Mouse (Mus musculus) granulocyte monocyte progenitor cell, adult 5-6 weeks (primary cell): ENCODE data around the gene Olfr667. TPM values are rescaled to one million over a fixed set of nuclear protein-coding genes. Genes with fewer than 3 reads are reported as not detected.

Experiments used
- ATAC-seq: replicated peaks from 2 replicates; pipeline ENCODE4 v1.8.0; 2016; ENCODE audit warnings: mild to moderate bottlenecking, moderate TSS enrichment, inconsistent platforms; ENCODE audit not compliant: poor library complexity, severe bottlenecking
- total RNA-seq, 2 experiments: library from RNA; stranded (forward) in 1 of 2; stranded (reverse) in 1 of 2; fragments of 200-712, 200-1000 nt in 1 of 2; fragments of >200 nt in 1 of 2; fragmentation: Nextera tagmentation in 1 of 2; gene quantifications; 2 replicates each; pipeline ENCODE4 v1.2.3; 2014 to 2017

Gene Olfr667
- total RNA-seq (2014; fragmentation: Nextera tagmentation) (not detected in 2 replicates), total RNA-seq (2017) (not detected in 2 replicates)

DNA sequence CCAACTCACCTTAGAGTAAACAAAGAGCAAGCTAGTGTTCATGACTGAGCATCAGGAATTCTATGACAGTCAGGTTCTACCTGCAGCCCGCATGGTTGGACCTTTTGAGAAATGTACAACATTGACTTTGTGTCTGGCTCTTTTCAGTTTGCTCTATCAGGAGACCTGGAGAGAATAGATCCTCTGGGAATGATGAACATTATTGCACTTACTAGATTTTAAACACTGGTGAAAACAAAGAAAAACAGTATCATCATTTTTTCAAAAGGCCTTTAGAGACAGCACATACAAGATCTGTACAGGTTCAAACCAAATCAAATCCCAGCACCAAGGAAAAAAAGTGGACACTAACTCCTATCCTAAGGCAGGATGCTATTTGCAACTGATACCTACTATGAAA is at the start of gene Olfr667:
TSS of gene Olfr667 (minus strand) at position 101 of the 400 bp plus-strand sequence.
- no peak for ATAC-seq

DNA sequence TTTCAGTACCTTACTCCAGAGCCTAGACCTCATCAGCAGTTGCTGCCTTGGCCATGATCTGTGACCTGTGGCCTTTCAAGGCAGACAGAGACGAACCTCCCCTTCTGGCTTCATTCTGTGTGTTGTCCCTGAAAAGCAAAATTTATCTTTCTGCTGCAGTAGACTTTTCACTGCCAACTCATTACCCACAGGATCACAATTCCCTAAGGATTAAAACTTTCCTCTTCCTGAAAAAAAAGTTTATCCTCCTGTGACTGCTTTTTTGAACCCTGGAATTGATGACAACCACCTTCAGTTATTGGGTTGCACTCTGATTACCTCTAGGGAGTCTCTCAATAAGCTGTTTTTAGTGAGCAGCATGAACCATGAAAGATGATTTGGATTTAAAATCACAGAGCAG is 41.2 kb upstream of the Olfr667 start, which contains the start of gene Olfr670:
TSS of gene Olfr670 (minus strand) at position 101 of the 400 bp plus-strand sequence.
- no peak for ATAC-seq

DNA sequence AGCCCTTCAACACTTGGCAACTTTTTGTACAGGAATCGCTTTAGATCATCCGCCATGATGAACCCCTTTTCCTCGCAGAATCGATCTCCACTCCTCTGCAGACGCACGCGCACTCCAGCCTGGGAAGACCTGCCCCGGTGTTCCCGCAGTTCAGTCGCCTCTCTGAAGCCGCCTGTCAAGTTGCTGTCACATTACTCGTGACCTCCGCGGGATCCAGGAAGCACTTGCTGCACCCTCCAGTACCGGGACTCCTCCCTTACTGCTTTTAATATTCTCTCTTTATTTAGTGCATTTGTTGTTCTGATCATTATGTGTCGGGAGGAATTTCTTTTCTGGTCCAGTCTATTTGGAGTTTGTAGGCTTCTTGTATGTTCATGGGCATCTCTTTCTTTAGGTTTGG is 29.0 kb upstream of the Olfr667 start:
- peak; percentile 87 for ATAC-seq

GRCm38 (mm10) chr7:104933940-104934339 is 12.7 kb upstream of the Olfr667 start, which contains the start of gene Olfr669:
Gene Olfr669, plus strand, starts transcription at chr7:104934240.
- no peak for ATAC-seq

- no peak for ATAC-seq
Measured at GRCm38 (mm10) chr7:104927957-104928356, 6.7 kb upstream of the Olfr667 start, which contains the start of gene Olfr668. Gene Olfr668, minus strand, starts transcription at chr7:104928057.

GRCm38 (mm10) chr7:104895852-104896251 is 25.4 kb downstream of the Olfr667 start, which contains the start of gene Olfr666:
Gene Olfr666, minus strand, starts transcription at chr7:104895952.
- no peak for ATAC-seq

DNA sequence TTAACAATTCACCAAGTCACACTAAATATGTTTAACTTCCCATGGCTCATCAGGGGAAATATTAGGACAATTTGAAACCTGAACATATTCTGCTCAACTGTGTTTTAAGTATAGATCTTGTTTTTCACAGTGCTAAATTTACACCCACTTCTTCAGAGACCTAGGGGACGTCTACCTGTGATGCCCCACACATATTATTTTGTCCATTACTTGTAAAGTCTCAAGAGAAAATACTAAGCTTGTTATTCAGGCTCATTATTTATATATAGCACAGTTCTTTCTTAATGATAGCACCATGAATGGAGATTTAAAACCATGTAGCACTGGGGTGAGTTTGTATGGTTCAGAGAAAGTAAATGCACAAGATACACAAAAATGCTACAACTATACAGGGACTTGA is 43.6 kb downstream of the Olfr667 start, which contains the start of gene Olfr665:
TSS of gene Olfr665 (plus strand) at position 301 of the 400 bp plus-strand sequence.
- ATAC-seq, result no peak

Other genes with a start within 250 kb of the Olfr667 start
- gene Olfr661, start 235.0 kb downstream of the Olfr667 start, total RNA-seq (2014; fragmentation: Nextera tagmentation), result not detected in 2 replicates
- not detected in 2 replicates for gene Olfr661, start 235.0 kb downstream of the Olfr667 start, total RNA-seq (2017)
- not detected in 2 replicates for gene Usp17le, start 144.0 kb downstream of the Olfr667 start, total RNA-seq (2014; fragmentation: Nextera tagmentation)
- not detected in 2 replicates for gene Usp17le, start 144.0 kb downstream of the Olfr667 start, total RNA-seq (2017)
- gene Usp17lb, start 78.9 kb downstream of the Olfr667 start, total RNA-seq (2014; fragmentation: Nextera tagmentation), result not detected in 2 replicates
- gene Usp17lb, start 78.9 kb downstream of the Olfr667 start, total RNA-seq (2017), result not detected in 2 replicates
- gene Usp17la, start 64.5 kb downstream of the Olfr667 start, total RNA-seq (2014; fragmentation: Nextera tagmentation), result not detected in 2 replicates
- gene Usp17la, start 64.5 kb downstream of the Olfr667 start, total RNA-seq (2017), result not detected in 2 replicates
- gene Olfr665, start 43.5 kb downstream of the Olfr667 start, total RNA-seq (2014; fragmentation: Nextera tagmentation), result not detected in 2 replicates
- not detected in 2 replicates for gene Olfr665, start 43.5 kb downstream of the Olfr667 start, total RNA-seq (2017)
- not detected in 2 replicates for gene Olfr666, start 25.5 kb downstream of the Olfr667 start, total RNA-seq (2014; fragmentation: Nextera tagmentation)
- not detected in 2 replicates for gene Olfr666, start 25.5 kb downstream of the Olfr667 start, total RNA-seq (2017)
- gene Olfr668, start 6.6 kb upstream of the Olfr667 start, total RNA-seq (2014; fragmentation: Nextera tagmentation), result not detected in 2 replicates
- gene Olfr668, start 6.6 kb upstream of the Olfr667 start, total RNA-seq (2017), result not detected in 2 replicates
- gene Olfr669, start 12.8 kb upstream of the Olfr667 start, total RNA-seq (2014; fragmentation: Nextera tagmentation), result not detected in 2 replicates
- not detected in 2 replicates for gene Olfr669, start 12.8 kb upstream of the Olfr667 start, total RNA-seq (2017)
- gene Olfr670, start 41.1 kb upstream of the Olfr667 start, total RNA-seq (2014; fragmentation: Nextera tagmentation), result not detected in 2 replicates
- gene Olfr670, start 41.1 kb upstream of the Olfr667 start, total RNA-seq (2017), result not detected in 2 replicates
- not detected in 2 replicates for gene Olfr671, start 57.6 kb upstream of the Olfr667 start, total RNA-seq (2014; fragmentation: Nextera tagmentation)
- gene Olfr671, start 57.6 kb upstream of the Olfr667 start, total RNA-seq (2017), result not detected in 2 replicates
- not detected in 2 replicates for gene Olfr672, start 80.5 kb upstream of the Olfr667 start, total RNA-seq (2014; fragmentation: Nextera tagmentation)
- gene Olfr672, start 80.5 kb upstream of the Olfr667 start, total RNA-seq (2017), result not detected in 2 replicates
- gene Olfr675, start 107.0 kb upstream of the Olfr667 start, total RNA-seq (2014; fragmentation: Nextera tagmentation), result not detected in 2 replicates
- not detected in 2 replicates for gene Olfr675, start 107.0 kb upstream of the Olfr667 start, total RNA-seq (2017)
- not detected in 2 replicates for gene Olfr676, start 111.2 kb upstream of the Olfr667 start, total RNA-seq (2014; fragmentation: Nextera tagmentation)
- not detected in 2 replicates for gene Olfr676, start 111.2 kb upstream of the Olfr667 start, total RNA-seq (2017)
- not detected in 2 replicates for gene Olfr677, start 129.9 kb upstream of the Olfr667 start, total RNA-seq (2014; fragmentation: Nextera tagmentation)
- not detected in 2 replicates for gene Olfr677, start 129.9 kb upstream of the Olfr667 start, total RNA-seq (2017)
- not detected in 2 replicates for gene Olfr678, start 143.0 kb upstream of the Olfr667 start, total RNA-seq (2014; fragmentation: Nextera tagmentation)
- gene Olfr678, start 143.0 kb upstream of the Olfr667 start, total RNA-seq (2017), result not detected in 2 replicates
- not detected in 2 replicates for gene Olfr679, start 159.7 kb upstream of the Olfr667 start, total RNA-seq (2014; fragmentation: Nextera tagmentation)
- gene Olfr679, start 159.7 kb upstream of the Olfr667 start, total RNA-seq (2017), result not detected in 2 replicates
- not detected in 2 replicates for gene Olfr680-ps1, start 171.3 kb upstream of the Olfr667 start, total RNA-seq (2014; fragmentation: Nextera tagmentation)
- gene Olfr680-ps1, start 171.3 kb upstream of the Olfr667 start, total RNA-seq (2017), result not detected in 2 replicates
- gene Olfr681, start 195.4 kb upstream of the Olfr667 start, total RNA-seq (2014; fragmentation: Nextera tagmentation), result not detected in 2 replicates
- gene Olfr681, start 195.4 kb upstream of the Olfr667 start, total RNA-seq (2017), result not detected in 2 replicates
- gene Olfr683, start 225.5 kb upstream of the Olfr667 start, total RNA-seq (2014; fragmentation: Nextera tagmentation), result not detected in 2 replicates
- not detected in 2 replicates for gene Olfr683, start 225.5 kb upstream of the Olfr667 start, total RNA-seq (2017)
- gene Olfr684, start 242.2 kb upstream of the Olfr667 start, total RNA-seq (2014; fragmentation: Nextera tagmentation), result not detected in 2 replicates
- gene Olfr684, start 242.2 kb upstream of the Olfr667 start, total RNA-seq (2017), result not detected in 2 replicates